Mouse (Mus musculus): Measurements from ENCODE around the gene Vmn1r1. TPM values are rescaled to one million over a fixed set of nuclear protein-coding genes. Genes with fewer than 3 reads are reported as not detected.
"Not testable (repeated sequence)": the region's sequence is repeated elsewhere in the genome, so short reads cannot be mapped to it uniquely, and the experiment has no call there.

Gene Vmn1r1
- not detected in 2 replicates for polyA plus RNA-seq (2015; fragmentation: Nextera tagmentation; extraction: Ambion mirVana)

GRCm38 (mm10) chr1:182164386-182164785 lies at the start of gene Vmn1r1:
Vmn1r1 (minus strand) TSS chr1:182164486.
- no peak for ATAC-seq (ENCODE audit: low FRiP score)

GRCm38 (mm10) chr1:182210322-182210721 lies 46.0 kb upstream of the Vmn1r1 start:
- no peak overlapping the region for H3K4me3 ChIP-seq (replicated peaks)
- H3K27ac ChIP-seq (replicated peaks), result no peak overlapping the region
- 97% methylated on average over 2 of the region's 2 CpGs for WGBS
- no peak overlapping the region for H3K9ac ChIP-seq (replicated peaks)
- H3K36me3 ChIP-seq, result no peaks in the 10 kb centered on the region
- H3K9me3 ChIP-seq (replicated peaks), result no peaks in the 10 kb centered on the region
- H3K27me3 ChIP-seq (replicated peaks), result no peaks in the 10 kb centered on the region
- H3K4me2 ChIP-seq, result no peak overlapping the region
- H3K4me1 ChIP-seq, result no peaks in the 10 kb centered on the region
- ATAC-seq (ENCODE audit: low FRiP score), result no peak

More at GRCm38 (mm10) chr1:182164386-182164785, at the start of gene Vmn1r1:
- Histone ChIP-seq H3K27me3 (replicated peaks) (no peaks in the 10 kb centered on the region), H3K4me2 (no peak within 1 kb of the TSS), H3K4me1 (no peaks in the 10 kb centered on the region), H3K36me3 (no peaks in the 10 kb centered on the region), H3K27ac (replicated peaks) (no peak within 1 kb of the TSS), H3K9ac (replicated peaks) (no peak within 1 kb of the TSS), H3K9me3 (replicated peaks) (no peaks in the 10 kb centered on the region), H3K4me3 (replicated peaks) (no peak within 1 kb of the TSS)
- WGBS, result 82% methylated on average over 7 of the region's 7 CpGs

DNA sequence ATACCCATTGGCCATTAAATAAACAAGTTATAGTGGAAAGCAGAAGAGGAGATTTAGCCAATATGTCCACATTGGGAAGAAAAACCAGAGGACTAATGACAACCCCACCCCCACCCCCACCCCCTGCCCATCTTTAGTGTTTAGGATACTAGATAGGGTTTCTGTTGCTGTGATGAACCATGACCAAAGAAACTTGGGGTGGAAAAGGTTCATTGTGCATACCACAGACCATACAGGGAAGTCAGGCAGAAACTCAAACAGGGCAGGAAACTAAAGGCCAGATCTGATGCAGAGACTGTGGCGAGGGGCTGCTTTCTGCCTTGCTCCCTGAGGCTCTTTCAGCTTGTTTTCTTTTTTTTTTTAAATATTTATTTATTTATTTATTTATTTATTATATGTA lies 28.3 kb upstream of the Vmn1r1 start:
- no peak overlapping the region for H3K27ac ChIP-seq (replicated peaks)
- 64% methylated on average over 1 of the region's 1 CpGs for WGBS
- no peak overlapping the region for H3K4me3 ChIP-seq (replicated peaks)
- no peak overlapping the region for H3K9ac ChIP-seq (replicated peaks)
- ATAC-seq (ENCODE audit: low FRiP score), result no peak
- H3K36me3 ChIP-seq, result no peaks in the 10 kb centered on the region
- no peaks in the 10 kb centered on the region for H3K27me3 ChIP-seq (replicated peaks)
- no peaks in the 10 kb centered on the region for H3K4me1 ChIP-seq
- no peak overlapping the region for H3K4me2 ChIP-seq
- no peaks in the 10 kb centered on the region for H3K9me3 ChIP-seq (replicated peaks)

GRCm38 (mm10) chr1:182191816-182192545 lies 27.7 kb upstream of the Vmn1r1 start:
- 71% methylated on average over 10 of the region's 10 CpGs for WGBS
- H3K4me3 ChIP-seq (replicated peaks), result no peak overlapping the region
- no peaks in the 10 kb centered on the region for H3K27me3 ChIP-seq (replicated peaks)
- H3K9me3 ChIP-seq (replicated peaks), result no peaks in the 10 kb centered on the region
- H3K9ac ChIP-seq (replicated peaks), result no peak overlapping the region
- no peaks in the 10 kb centered on the region for H3K4me1 ChIP-seq
- no peak for ATAC-seq (ENCODE audit: low FRiP score)
- H3K27ac ChIP-seq (replicated peaks), result no peak overlapping the region
- H3K4me2 ChIP-seq, result no peak overlapping the region
- no peaks in the 10 kb centered on the region for H3K36me3 ChIP-seq

DNA sequence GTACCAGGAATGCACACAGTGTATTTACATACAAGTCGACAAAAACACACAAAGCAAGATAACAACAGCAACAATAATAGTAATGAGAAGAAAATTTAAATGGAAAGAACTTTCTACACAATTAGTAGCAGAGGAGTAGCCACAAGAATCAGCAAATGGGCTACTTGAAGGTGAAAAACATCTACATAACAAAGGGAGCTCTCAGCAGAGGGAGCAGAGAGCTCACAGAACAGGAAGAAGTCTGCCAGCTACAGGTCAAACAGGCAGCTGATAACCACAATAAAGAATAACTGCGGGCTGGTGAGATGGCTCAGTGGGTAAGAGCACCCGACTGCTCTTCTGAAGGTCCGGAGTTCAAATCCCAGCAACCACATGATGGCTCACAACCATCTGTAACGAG lies 26.9 kb upstream of the Vmn1r1 start:
- H3K36me3 ChIP-seq, result no peaks in the 10 kb centered on the region
- no peak overlapping the region for H3K4me3 ChIP-seq (replicated peaks)
- no peak for ATAC-seq (ENCODE audit: low FRiP score)
- 74% methylated on average over 4 of the region's 5 CpGs for WGBS
- H3K27me3 ChIP-seq (replicated peaks), result no peaks in the 10 kb centered on the region
- H3K27ac ChIP-seq (replicated peaks), result no peak overlapping the region
- no peak overlapping the region for H3K4me2 ChIP-seq
- no peaks in the 10 kb centered on the region for H3K4me1 ChIP-seq
- H3K9ac ChIP-seq (replicated peaks), result no peak overlapping the region
- H3K9me3 ChIP-seq (replicated peaks), result no peaks in the 10 kb centered on the region

- Histone ChIP-seq H3K9me3 (replicated peaks) (no peaks in the 10 kb centered on the region), H3K9ac (replicated peaks) (no peak overlapping the region), H3K4me3 (replicated peaks) (no peak overlapping the region), H3K27ac (replicated peaks) (no peak overlapping the region), H3K4me1 (no peaks in the 10 kb centered on the region), H3K27me3 (replicated peaks) (no peaks in the 10 kb centered on the region), H3K36me3 (no peaks in the 10 kb centered on the region), H3K4me2 (no peak overlapping the region)
- ATAC-seq (ENCODE audit: low FRiP score), result no peak
- WGBS, result 67% methylated on average over 3 of the region's 3 CpGs
These were observed 25.6 kb upstream of the Vmn1r1 start for GRCm38 (mm10) chr1:182189669-182190440.

DNA sequence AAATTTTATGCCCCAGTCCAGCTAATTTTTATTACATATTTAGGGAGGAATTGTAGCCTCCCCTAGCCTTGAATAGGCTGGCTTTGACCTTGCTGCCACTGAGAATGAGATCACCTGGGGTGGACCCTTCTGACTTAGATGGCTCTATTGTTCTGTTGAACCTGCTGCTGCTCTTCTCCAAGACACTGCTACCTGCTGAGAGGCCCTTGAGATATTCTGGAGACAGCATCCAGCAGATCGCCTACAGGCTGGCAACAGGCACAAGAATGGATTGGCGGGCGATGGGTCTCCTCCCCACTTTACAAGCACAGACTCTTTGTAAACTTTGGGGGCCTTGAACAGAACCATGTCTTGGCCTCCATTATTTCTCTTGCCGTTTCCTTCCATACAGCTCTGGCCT lies 18.2 kb upstream of the Vmn1r1 start:
- H3K36me3 ChIP-seq; H3K27ac ChIP-seq (replicated peaks); H3K4me1 ChIP-seq; H3K4me3 ChIP-seq (replicated peaks); H3K9ac ChIP-seq (replicated peaks); H3K4me2 ChIP-seq; H3K9me3 ChIP-seq (replicated peaks); ATAC-seq (ENCODE audit: low FRiP score); H3K27me3 ChIP-seq (replicated peaks): not testable (repeated sequence)
- WGBS, result 81% methylated on average over 4 of the region's 4 CpGs

GRCm38 (mm10) chr1:182181456-182182305 lies 17.4 kb upstream of the Vmn1r1 start:
- no peak for ATAC-seq (ENCODE audit: low FRiP score)
- WGBS, result 72% methylated on average over 5 of the region's 5 CpGs
- Histone ChIP-seq H3K27me3 (replicated peaks) (no peaks in the 10 kb centered on the region), H3K4me2 (no peak overlapping the region), H3K9me3 (replicated peaks) (no peaks in the 10 kb centered on the region), H3K4me1 (no peaks in the 10 kb centered on the region), H3K27ac (replicated peaks) (no peak overlapping the region), H3K4me3 (replicated peaks) (no peak overlapping the region), H3K36me3 (no peaks in the 10 kb centered on the region), H3K9ac (replicated peaks) (no peak overlapping the region)

- H3K27me3 ChIP-seq (replicated peaks); H3K27ac ChIP-seq (replicated peaks); ATAC-seq (ENCODE audit: low FRiP score); H3K4me3 ChIP-seq (replicated peaks); H3K9me3 ChIP-seq (replicated peaks); H3K4me2 ChIP-seq; H3K4me1 ChIP-seq; H3K9ac ChIP-seq (replicated peaks); H3K36me3 ChIP-seq: not testable (repeated sequence)
- 96% methylated on average over 19 of the region's 19 CpGs for WGBS
These were observed 12.7 kb upstream of the Vmn1r1 start for GRCm38 (mm10) chr1:182176985-182177384.

- H3K36me3 ChIP-seq; H3K27me3 ChIP-seq (replicated peaks); H3K4me2 ChIP-seq; H3K27ac ChIP-seq (replicated peaks); H3K4me3 ChIP-seq (replicated peaks); H3K9me3 ChIP-seq (replicated peaks); H3K9ac ChIP-seq (replicated peaks); ATAC-seq (ENCODE audit: low FRiP score); H3K4me1 ChIP-seq: not testable (repeated sequence)
- WGBS, result 89% methylated on average over 6 of the region's 6 CpGs
These were observed 5.9 kb upstream of the Vmn1r1 start for GRCm38 (mm10) chr1:182170206-182170605.

DNA sequence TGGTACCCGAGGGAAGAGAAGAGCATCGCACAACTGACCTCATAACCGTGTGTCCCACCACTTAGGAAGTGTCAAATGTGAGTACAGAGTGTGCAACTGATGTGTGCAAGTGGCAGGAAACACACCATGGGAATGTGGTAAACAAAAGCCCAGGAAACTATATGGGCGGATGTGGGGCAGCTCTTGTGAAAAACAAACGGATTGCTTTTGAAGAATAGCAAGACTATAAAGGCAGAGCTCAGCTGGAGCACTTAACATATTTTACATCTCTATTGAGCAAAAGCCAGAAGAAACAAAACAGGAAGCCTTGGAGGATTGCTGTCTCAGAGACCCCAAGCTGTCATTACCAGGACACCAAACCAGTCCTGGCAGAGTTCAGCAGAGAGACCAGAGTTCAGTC lies 1.3 kb downstream of the Vmn1r1 start:
- Histone ChIP-seq H3K4me1 (no peaks in the 10 kb centered on the region), H3K27ac (replicated peaks) (no peak overlapping the region), H3K9ac (replicated peaks) (no peak overlapping the region), H3K9me3 (replicated peaks) (no peaks in the 10 kb centered on the region), H3K27me3 (replicated peaks) (no peaks in the 10 kb centered on the region), H3K4me3 (replicated peaks) (no peak overlapping the region), H3K36me3 (no peaks in the 10 kb centered on the region), H3K4me2 (no peak overlapping the region)
- no peak for ATAC-seq (ENCODE audit: low FRiP score)
- WGBS, result 20% methylated on average over 5 of the region's 5 CpGs
